ENCODE assay signal across 26 mouse cellular contexts in genomic region chr16:9760347-9760746, GRCm38 (mm10).
A peak's percentile ranks its signal among the peaks of the same experiment; 100 is the strongest.
DNase-seq lines count a peak whose midpoint lies in the region; ATAC-seq and TF ChIP-seq lines count a peak whose summit lies in the region.
"Had no signal": no experiment of that assay in that cellular context is flagged by ENCODE, and none has a peak within 500 bp of the region (broad histone marks: within the 10 kb centered on the region; RNA-seq: fewer than 3 reads in every experiment).

No protein-coding gene starts in this region.

- no peak for DNase-seq in frontal cortex, postnatal 10 days (ENCODE audit: low spot score in 2 of 2)
- no peak for DNase-seq in layer of hippocampus, adult 2 months (ENCODE audit: low spot score in 2 of 2)
- DNase-seq in layer of hippocampus, postnatal 36 days: no peak
- peak; percentile 70 for DNase-seq in brain, adult 2 months (ENCODE audit: low read depth, low spot score)
- DNase-seq: adrenal gland, adult 8-10 months; adrenal gland, postnatal 14 days; adrenal gland, postnatal 36 days; B cell, adult 2 months; cerebellum, adult 11 months; cerebellum, adult 18-20 months; cerebellum, adult 8-10 months; cerebellum, adult 9-11 months; cerebellum, postnatal 14 days; cerebellum, postnatal 36 days; embryo, embryonic 11 days had no signal

- H3K27ac ChIP-seq in layer of hippocampus, adult 2 months: peak overlapping the region; percentile 77
- H3K27ac ChIP-seq: embryonic facial prominence, embryonic 13.5 days; embryonic facial prominence, embryonic 15.5 days; forebrain, embryonic 10.5 days; forebrain, embryonic 12.5 days had no signal

- TF ChIP-seq CTCF in layer of hippocampus, adult 2 months (conservative IDR thresholded peaks at IDR 0.05): no peak

- no peak overlapping the region for H3K4me3 ChIP-seq in layer of hippocampus, adult 2 months
- H3K4me3 ChIP-seq: embryonic facial prominence, embryonic 13.5 days; embryonic facial prominence, embryonic 15.5 days; erythroblast, embryonic 14.5 days; forebrain, embryonic 10.5 days; forebrain, embryonic 12.5 days had no signal

- peak; percentile 58; the same call in 1 of the 2 replicates for ATAC-seq in frontal cortex, adult (ENCODE audit: low TSS enrichment)
- ATAC-seq: activated CD4-positive, CD25-positive, alpha-beta regulatory T cell, adult 4 months; CD4-positive, CD25-positive, alpha-beta regulatory T cell, adult 4 months; forebrain, embryonic 14.5 days; forebrain, embryonic 16.5 days; Patski had no signal
